ENCODE assay signal across 9 mouse cellular contexts in genomic region chr10:107922750-107923149, GRCm38 (mm10). TPM values are rescaled to one million over a fixed set of nuclear protein-coding genes. Genes with fewer than 3 reads are reported as not detected.
DNase-seq lines count a peak whose midpoint lies in the region; TF ChIP-seq lines count a peak whose summit lies in the region.
"Had no signal": no experiment of that assay in that cellular context is flagged by ENCODE, and none has a peak within 500 bp of the region (broad histone marks: within the 10 kb centered on the region; RNA-seq: fewer than 3 reads in every experiment).

No protein-coding gene starts in this region.

- no peak overlapping the region for H3K4me3 ChIP-seq in lung, adult 2 months (replicated peaks; ENCODE audit: extremely low read depth, low read depth, low read length)
- no peak overlapping the region for H3K4me3 ChIP-seq in forebrain, embryonic 10.5 days

- no peaks in the 10 kb centered on the region for H3K36me3 ChIP-seq in forebrain, embryonic 10.5 days (replicated peaks)

- no peaks in the 10 kb centered on the region for H3K9me3 ChIP-seq in forebrain, embryonic 10.5 days

- no peaks in the 10 kb centered on the region; the same call in 1 of the 2 replicates for H3K4me1 ChIP-seq in lung, adult 2 months (ENCODE audit: control insufficient read depth, insufficient read depth, low read length)
- no peaks in the 10 kb centered on the region for H3K4me1 ChIP-seq in forebrain, embryonic 10.5 days

- TF ChIP-seq POLR2A in lung, adult 2 months (IDR thresholded peaks at IDR 0.05; ENCODE audit: borderline replicate concordance, extremely low read depth, low read depth, low read length): no peak

- TF ChIP-seq CTCF in lung, adult 2 months (IDR thresholded peaks at IDR 0.05; ENCODE audit: insufficient read depth, low read length): peak; percentile 18; the same call in 1 of the 2 replicates

- 7% methylated on average over 1 of the region's 1 CpGs for WGBS in lung, adult 2 months
- WGBS in forebrain, embryonic 10.5 days: 27% methylated on average over 1 of the region's 1 CpGs

- H3K27ac ChIP-seq in forebrain, embryonic 10.5 days: no peak overlapping the region
- H3K27ac ChIP-seq: macrophage had no signal

- intact Hi-C loops in left cerebral cortex, postnatal 10 days (cut with DNase I): loop anchor here (5.0 kb wide), 3 partner anchors 65 to 480 kb away; no protein-coding TSS in a partner anchor

- H3K27me3 ChIP-seq in forebrain, embryonic 10.5 days (ENCODE audit: poor library complexity, severe bottlenecking): no peaks in the 10 kb centered on the region

- DNase-seq in gastrocnemius, adult 18-20 months (ENCODE audit: low spot score): peak; percentile 19
- DNase-seq in gastrocnemius, postnatal 4 days (ENCODE audit: low spot score in 2 of 2): no peak
- DNase-seq in lung, adult 2 months: no peak
- DNase-seq in lung, postnatal 4 days: no peak
- peak; percentile 68 for DNase-seq in NIH3T3 (ENCODE audit: low read depth)
- DNase-seq in lung, postnatal 14 days: peak; percentile 39
- DNase-seq in left cerebral cortex, postnatal 10 days (ENCODE audit: extremely low spot score in 1 of 2, low spot score in 2 of 2): no peak
- DNase-seq in forebrain, embryonic 10.5 days (ENCODE audit: extremely low spot score, low spot score): no peak

RNA-seq across cellular contexts. Expression of gene Otogl, which starts 10.8 kb away (rescaled TPM):
- total RNA-seq in gastrocnemius, adult 18-20 months (2021): under 1 TPM; 0.02 TPM
- under 1 TPM; 0.10 to 0.13 TPM for total RNA-seq in gastrocnemius, postnatal 4 days (2021)
- 0.03 and 0.06 TPM in 2 replicates for polyA plus RNA-seq in lung, adult 2 months (2012; rRNA removed)
- total RNA-seq in left cerebral cortex, postnatal 10 days (2021): under 1 TPM; 0.43 to 0.45 TPM
- polyA plus RNA-seq in forebrain, embryonic 10.5 days (2016; fragmentation: Nextera tagmentation; extraction: Ambion mirVana): not detected in 2 replicates
- polyA plus RNA-seq: macrophage had no signal

Comparison
In these comparisons a context has a peak if more than half of its experiments do, and no peak if none do; other contexts are left out.
1. DNase-seq: peak in gastrocnemius, adult 18-20 months (single experiment), NIH3T3 (single experiment) and lung, postnatal 14 days (single experiment); none in gastrocnemius, postnatal 4 days (0 of 2), lung, adult 2 months (single experiment), lung, postnatal 4 days (0 of 2), left cerebral cortex, postnatal 10 days (0 of 2) and forebrain, embryonic 10.5 days (single experiment).